Mouse (Mus musculus) embryonic facial prominence, embryonic 11.5 days (tissue): ENCODE measurements around the gene Ptrh1. TPM values are rescaled to one million over a fixed set of nuclear protein-coding genes. Genes with fewer than 3 reads are reported as not detected.

Experiments
- ATAC-seq: fragments of 200-750 bp; cut with Nextera tagmentation; replicated peaks from 2 replicates; pipeline ENCODE4 v1.8.0; 2017; ENCODE audit warnings: low read depth; ENCODE audit not compliant: insufficient number of reproducible peaks, low FRiP score, low TSS enrichment
- DNase-seq: peaks from one replicate; pipeline ENCODE4 v3.0.0-alpha.2; 2015; ENCODE audit warnings: low spot score
- H3K27ac ChIP-seq: fragments of 300-500 bp; sonication (generic); replicated peaks from 2 replicates; pipeline ENCODE4 v1.5.1; 2014; ENCODE audit warnings: mild to moderate bottlenecking, low read depth, low read length, control low read depth
- H3K27me3 ChIP-seq: fragments of 300-500 bp; sonication (generic); 2 replicates; pipeline ENCODE4 v1.6.1; 2014; ENCODE audit warnings: mild to moderate bottlenecking, low read length, moderate library complexity, mixed read lengths; ENCODE audit not compliant: control insufficient read depth, insufficient read depth
- H3K36me3 ChIP-seq: fragments of 300-500 bp; sonication (generic); replicated peaks from 2 replicates; pipeline ENCODE4 v1.6.1; 2014; ENCODE audit warnings: low read depth, mild to moderate bottlenecking, low read length, moderate library complexity, mixed read lengths; ENCODE audit not compliant: control insufficient read depth, insufficient read depth
- H3K4me1 ChIP-seq: fragments of 300-500 bp; sonication (generic); 2 replicates; pipeline ENCODE4 v1.6.1; 2014; ENCODE audit warnings: low read length, mixed read lengths; ENCODE audit not compliant: control insufficient read depth, insufficient read depth
- H3K4me2 ChIP-seq: fragments of 300-500 bp; sonication (generic); 2 replicates; pipeline ENCODE4 v1.6.1; 2014; ENCODE audit warnings: low read depth, mild to moderate bottlenecking, control low read depth, low read length, moderate library complexity
- H3K4me3 ChIP-seq: fragments of 300-500 bp; sonication (generic); 2 replicates; pipeline ENCODE4 v1.5.1; 2014; ENCODE audit warnings: low read depth, low read length, control low read depth
- H3K9ac ChIP-seq: fragments of 300-500 bp; sonication (generic); replicated peaks from 2 replicates; pipeline ENCODE4 v1.6.1; 2014; ENCODE audit warnings: mild to moderate bottlenecking, control low read depth, low read length
- H3K9me3 ChIP-seq: fragments of 300-500 bp; sonication (generic); replicated peaks from 2 replicates; pipeline ENCODE4 v1.6.1; 2016; ENCODE audit warnings: mild to moderate bottlenecking, low read length, inconsistent platforms, mixed read lengths; ENCODE audit not compliant: control insufficient read depth
- WGBS: fragments of 180-500 bp; shearing (Covaris S2); extraction: QIAGEN DNeasy Blood & Tissue Kit; methylation state at CpG from one replicate; pipeline ENCODE4 v1.1.7; 2014; 5-methylcytosine and 5-hydroxymethylcytosine counted together
- polyA plus RNA-seq: library from polyadenylated mRNA; unstranded; fragments of >200 nt; fragmentation: Nextera tagmentation; extraction: Ambion mirVana; gene quantifications from 2 replicates; pipeline ENCODE4 v1.2.1, GENCODE M21; 2014

The Ptrh1 gene
- polyA plus RNA-seq, 1 experiment from 2014 or later: 3.8 TPM

- Histone ChIP-seq H3K9ac (no peak overlapping the region), H3K4me1 (peaks cover 4% of the 10 kb centered on the region), H3K27me3 (no peaks in the 10 kb centered on the region), H3K36me3 (no peaks in the 10 kb centered on the region), H3K4me2 (no peak overlapping the region), H3K9me3 (no peaks in the 10 kb centered on the region), H3K4me3 (no peak overlapping the region), H3K27ac (no peak overlapping the region)
- 60% methylated on average over 8 of the region's 8 CpGs for WGBS
- no peak for ATAC-seq
- DNase-seq: no peak
Observed at GRCm38 (mm10) chr2:32823579-32824154, 48.1 kb downstream of the Ptrh1 start.

GRCm38 (mm10) chr2:32824181-32824580 lies 48.6 kb downstream of the Ptrh1 start:
- 40% methylated on average over 8 of the region's 8 CpGs for WGBS
- H3K9me3 ChIP-seq: no peaks in the 10 kb centered on the region
- H3K4me1 ChIP-seq: peaks cover 4% of the 10 kb centered on the region
- no peaks in the 10 kb centered on the region for H3K36me3 ChIP-seq
- H3K4me3 ChIP-seq: no peak overlapping the region
- no peak for DNase-seq
- no peak overlapping the region for H3K4me2 ChIP-seq
- no peaks in the 10 kb centered on the region for H3K27me3 ChIP-seq
- no peak overlapping the region for H3K9ac ChIP-seq
- ATAC-seq: no peak; the same call in 1 of the 2 replicates
- H3K27ac ChIP-seq: no peak overlapping the region

DNA sequence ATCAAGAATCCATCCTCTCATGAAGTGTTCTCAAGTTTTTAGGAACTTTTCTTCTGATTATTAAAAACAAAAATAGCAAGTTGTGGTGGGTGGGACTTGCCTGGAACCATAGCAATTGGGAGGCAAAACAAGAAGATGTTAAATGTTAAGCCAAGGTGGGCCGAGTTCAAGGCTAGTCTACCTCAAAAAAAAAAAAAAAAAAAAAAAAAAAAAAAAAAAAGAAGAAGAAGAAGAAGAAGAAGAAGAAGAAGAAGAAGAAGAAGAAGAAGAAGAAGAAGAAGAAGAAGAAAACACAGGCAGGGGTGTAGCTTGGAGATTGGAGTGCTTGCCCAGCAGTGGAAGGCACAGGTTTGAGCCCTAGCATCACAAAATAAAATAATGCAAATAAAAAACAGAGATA lies 49.2 kb downstream of the Ptrh1 start:
- ATAC-seq (no peak), DNase-seq (no peak)
- 88% methylated on average over 1 of the region's 1 CpGs for WGBS
- no peaks in the 10 kb centered on the region for H3K9me3 ChIP-seq
- H3K4me2 ChIP-seq: no peak overlapping the region
- no peak overlapping the region for H3K4me3 ChIP-seq
- H3K9ac ChIP-seq: no peak overlapping the region
- peaks cover 4% of the 10 kb centered on the region for H3K4me1 ChIP-seq
- no peaks in the 10 kb centered on the region for H3K27me3 ChIP-seq
- H3K27ac ChIP-seq: no peak overlapping the region
- H3K36me3 ChIP-seq: no peaks in the 10 kb centered on the region

DNA sequence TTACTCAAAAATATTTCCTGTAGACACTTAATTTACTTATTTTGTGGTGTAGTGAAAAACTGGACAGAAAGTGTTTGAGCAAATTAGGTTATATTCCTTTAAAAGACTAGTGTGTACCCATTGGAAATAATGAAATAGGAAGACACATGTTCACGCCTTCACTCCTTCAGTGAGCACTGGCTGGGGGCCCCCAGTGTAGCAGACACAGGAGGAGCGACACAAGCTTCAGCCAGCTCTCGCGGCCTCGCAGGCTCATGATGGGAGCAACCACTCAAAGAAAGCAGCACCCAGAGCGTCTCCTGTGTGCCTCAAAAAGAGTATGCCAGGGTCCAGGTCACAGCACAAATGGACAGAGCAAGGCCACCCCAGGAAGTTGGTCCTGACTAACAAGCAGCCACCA lies 50.2 kb downstream of the Ptrh1 start:
- 88% methylated on average over 6 of the region's 6 CpGs for WGBS
- Histone ChIP-seq H3K27ac (no peak overlapping the region), H3K9me3 (no peaks in the 10 kb centered on the region), H3K36me3 (no peaks in the 10 kb centered on the region), H3K4me1 (peaks cover 4% of the 10 kb centered on the region), H3K4me2 (no peak overlapping the region), H3K9ac (no peak overlapping the region), H3K4me3 (no peak overlapping the region), H3K27me3 (no peaks in the 10 kb centered on the region)
- DNase-seq (no peak), ATAC-seq (no peak)

Other genes with a start within 250 kb of the Ptrh1 start
- gene Fam102a, start 240.5 kb upstream of the Ptrh1 start, polyA plus RNA-seq: 10.2 and 11.7 TPM in 2 replicates
- 97.1 and 100 TPM in 2 replicates for gene Dpm2, start 204.9 kb upstream of the Ptrh1 start, polyA plus RNA-seq
- gene Pip5kl1, start 201.0 kb upstream of the Ptrh1 start, polyA plus RNA-seq: 2.3 and 3.3 TPM in 2 replicates
- gene 9430097D07Rik, start 200.1 kb upstream of the Ptrh1 start, polyA plus RNA-seq: 0.32 and 0.36 TPM in 2 replicates
- gene St6galnac4, start 188.7 kb upstream of the Ptrh1 start, polyA plus RNA-seq: 20.3 and 22.8 TPM in 2 replicates
- gene St6galnac6, start 176.1 kb upstream of the Ptrh1 start, polyA plus RNA-seq: 6.3 and 6.8 TPM in 2 replicates
- gene Ak1, start 154.0 kb upstream of the Ptrh1 start, polyA plus RNA-seq: 13.7 and 16.6 TPM in 2 replicates
- 19.2 and 22.6 TPM in 2 replicates for gene Eng, start 129.2 kb upstream of the Ptrh1 start, polyA plus RNA-seq
- 15.6 and 16.3 TPM in 2 replicates for gene Fpgs, start 71.6 kb upstream of the Ptrh1 start, polyA plus RNA-seq
- 79.2 and 89.8 TPM in 2 replicates for gene Cdk9, start 62.7 kb upstream of the Ptrh1 start, polyA plus RNA-seq
- gene Sh2d3c, start 54.7 kb upstream of the Ptrh1 start, polyA plus RNA-seq: 21.1 and 22.2 TPM in 2 replicates
- gene 6330409D20Rik, start 34.8 kb upstream of the Ptrh1 start, polyA plus RNA-seq: 0.31 and 0.75 TPM in 2 replicates
- gene Tor2a, start 18.6 kb upstream of the Ptrh1 start, polyA plus RNA-seq: 47.8 and 54.3 TPM in 2 replicates
- gene Ttc16, start 153 bp upstream of the Ptrh1 start, polyA plus RNA-seq: 0.24 TPM in 1 of 2 replicates, not detected in the other
- 0.21 TPM in 1 of 2 replicates, not detected in the other for gene Cfap157, start 8.6 kb downstream of the Ptrh1 start, polyA plus RNA-seq
- gene Stxbp1, start 71.5 kb downstream of the Ptrh1 start, polyA plus RNA-seq: 22.0 and 27.1 TPM in 2 replicates
- 13.7 and 15.9 TPM in 2 replicates for gene Fam129b, start 100.3 kb downstream of the Ptrh1 start, polyA plus RNA-seq
- gene Rpl12, start 185.8 kb downstream of the Ptrh1 start, polyA plus RNA-seq: 162 and 191 TPM in 2 replicates
- 5.2 and 6.5 TPM in 2 replicates for gene Lrsam1, start 185.8 kb downstream of the Ptrh1 start, polyA plus RNA-seq
- gene Slc2a8, start 206.3 kb downstream of the Ptrh1 start, polyA plus RNA-seq: 10.1 and 10.8 TPM in 2 replicates